Mouse (Mus musculus) adrenal gland, adult 18-20 months (tissue): ENCODE measurements at regions not wholly inside any gene's neighbourhood (a gene's known extent, or its start where the extent isn't known, plus 50 kb on each side); places are given as distances from the start of the nearest gene placed in this dataset.

Experiments used
- DNase-seq, 2 experiments: peaks; one replicate each; pipeline ENCODE4 v3.0.0; 2021 to 2022; ENCODE audit warnings: low spot score in 2 of 2

- no peak for DNase-seq
Observed at GRCm38 (mm10) chr10:96308713-96309445, 172.5 kb downstream of the Gm5426 start.

- DNase-seq = no peak
Observed at GRCm38 (mm10) chr10:96309766-96310165, 173.4 kb downstream of the Gm5426 start.

- no peak for DNase-seq
Observed at GRCm38 (mm10) chr10:96325297-96325696, 188.9 kb downstream of the Gm5426 start.

DNA sequence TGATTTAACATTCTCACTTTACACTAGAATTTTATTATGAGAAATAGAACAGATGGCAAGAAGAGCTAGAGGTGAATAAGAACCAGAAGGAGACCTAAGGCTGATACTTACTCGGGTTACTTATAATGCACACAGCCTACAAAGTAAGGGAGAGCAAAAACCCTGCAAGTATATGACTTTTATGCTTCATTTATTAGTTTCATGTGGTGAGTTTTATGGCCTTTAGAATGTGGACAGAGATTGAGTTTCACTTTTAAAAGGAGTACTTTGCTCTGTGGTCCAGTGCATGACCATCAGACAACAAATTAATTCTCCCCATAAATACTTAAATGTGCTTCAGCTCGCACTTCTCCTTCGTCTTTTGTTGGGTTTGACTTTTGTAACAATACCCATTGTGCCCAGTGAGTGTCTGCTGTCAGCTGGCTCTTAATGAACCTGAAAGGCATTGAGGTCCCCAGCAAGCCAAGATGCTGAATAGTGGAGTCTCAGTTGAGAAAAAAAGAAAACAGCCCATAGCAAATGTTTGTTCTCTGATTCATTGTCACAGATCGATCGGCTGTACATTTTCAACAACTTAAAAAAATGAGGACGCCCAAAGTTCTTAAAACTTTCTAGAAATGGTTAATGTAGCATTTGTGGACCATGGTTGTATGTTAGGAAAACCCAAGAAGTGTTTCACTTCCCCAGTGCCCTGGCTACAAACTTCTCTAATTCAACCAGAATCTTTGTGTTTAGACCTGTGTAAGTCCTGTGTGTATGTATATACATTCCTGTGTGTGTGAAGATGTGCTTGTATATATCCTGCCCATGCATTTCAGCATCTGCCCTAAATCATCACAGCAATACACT is 194.5 kb downstream of the Gm5426 start:
- no peak for DNase-seq

GRCm38 (mm10) chr10:96332731-96333201 is 196.4 kb downstream of the Gm5426 start:
- peak; percentile 51 to 55 for DNase-seq

GRCm38 (mm10) chr10:96333224-96333623 is 196.8 kb downstream of the Gm5426 start:
- no peak for DNase-seq

- no peak for DNase-seq
Observed at GRCm38 (mm10) chr10:96336271-96336670, 199.9 kb downstream of the Gm5426 start.

GRCm38 (mm10) chr10:96337088-96337666 is 200.8 kb downstream of the Gm5426 start:
- DNase-seq = no peak

- no peak for DNase-seq
Observed at GRCm38 (mm10) chr10:96337797-96338608, 201.6 kb downstream of the Gm5426 start.

DNA sequence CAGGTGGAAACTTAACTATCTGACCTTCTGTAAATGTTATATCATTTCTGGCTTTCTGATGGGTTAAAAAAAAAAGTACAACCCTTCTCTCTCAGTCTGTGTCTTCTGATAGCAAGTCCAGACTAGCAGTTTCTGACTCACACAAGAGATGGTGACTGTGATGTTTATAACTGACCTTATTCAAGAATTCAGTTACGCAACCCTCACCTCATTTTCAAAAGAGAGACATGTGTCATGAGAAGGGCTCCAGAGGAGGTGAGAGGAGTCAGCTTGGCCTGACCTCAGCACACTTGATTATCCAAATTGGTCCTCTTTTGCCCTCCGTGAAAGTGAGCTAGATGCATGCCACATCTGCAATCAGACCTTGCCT is 202.2 kb downstream of the Gm5426 start:
- DNase-seq = no peak

GRCm38 (mm10) chr10:96342476-96342875 is 206.1 kb downstream of the Gm5426 start:
- no peak for DNase-seq

DNA sequence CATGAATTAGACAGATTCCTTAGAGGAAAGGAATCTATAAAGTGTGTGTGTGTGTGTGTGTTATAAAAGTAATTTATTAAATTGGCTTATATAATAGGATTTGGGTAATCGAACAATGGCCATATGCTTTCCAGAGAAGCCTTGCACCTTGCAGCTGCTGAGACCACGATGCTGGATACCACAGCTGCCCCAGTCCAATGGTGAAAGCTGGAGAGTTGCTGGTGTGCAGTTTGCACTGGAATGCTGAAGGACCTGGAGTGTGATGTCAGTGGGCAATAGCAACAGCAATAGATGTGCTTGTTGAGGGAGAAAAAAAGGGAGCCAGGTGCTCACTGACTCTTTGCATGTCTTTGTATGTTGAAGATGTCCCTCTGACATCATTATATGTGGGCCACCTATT is 207.3 kb downstream of the Gm5426 start:
- no peak for DNase-seq

DNA sequence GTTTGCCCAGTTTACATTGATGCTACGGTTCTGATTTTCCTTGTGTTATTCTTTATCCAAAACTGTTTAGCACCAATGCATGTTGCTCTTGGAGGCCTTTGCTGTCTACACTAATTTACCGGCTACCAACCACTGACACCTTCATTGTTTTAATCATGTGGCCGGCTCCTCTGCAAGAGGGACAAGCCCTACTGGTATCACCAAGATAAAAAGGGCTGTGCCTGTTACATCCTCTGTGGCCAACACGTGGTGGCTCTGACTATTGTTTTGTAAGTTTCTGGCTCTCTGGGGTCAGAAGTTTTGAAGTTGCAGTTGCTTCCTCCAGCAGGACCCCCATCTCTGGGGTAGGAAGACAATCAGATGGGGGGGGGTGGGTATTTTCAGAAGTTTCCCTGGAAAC is 214.3 kb downstream of the Gm5426 start:
- DNase-seq = no peak

GRCm38 (mm10) chr10:96351320-96351719 is 214.9 kb downstream of the Gm5426 start:
- no peak for DNase-seq

- no peak for DNase-seq
Observed at GRCm38 (mm10) chr10:96356980-96357624, 220.7 kb downstream of the Gm5426 start.

DNA sequence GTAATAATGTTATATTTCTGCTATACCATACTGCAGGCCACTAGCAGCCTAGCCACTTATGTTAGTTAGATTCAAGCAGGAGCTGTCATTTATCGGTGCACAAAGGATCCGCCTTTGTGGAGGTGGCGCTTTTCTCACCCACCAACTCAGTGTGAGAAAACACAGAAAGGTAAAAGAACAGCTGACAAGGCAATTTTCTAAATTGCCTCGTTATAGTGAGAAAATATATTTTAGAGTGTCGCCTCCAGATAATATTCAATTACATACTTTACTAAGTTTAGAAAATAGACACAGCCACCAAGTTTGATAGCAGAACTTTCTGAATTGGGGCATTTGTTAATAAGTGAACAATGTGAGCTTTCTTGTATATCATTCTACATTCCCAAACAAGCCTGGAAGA is 221.2 kb downstream of the Gm5426 start:
- DNase-seq = no peak

DNA sequence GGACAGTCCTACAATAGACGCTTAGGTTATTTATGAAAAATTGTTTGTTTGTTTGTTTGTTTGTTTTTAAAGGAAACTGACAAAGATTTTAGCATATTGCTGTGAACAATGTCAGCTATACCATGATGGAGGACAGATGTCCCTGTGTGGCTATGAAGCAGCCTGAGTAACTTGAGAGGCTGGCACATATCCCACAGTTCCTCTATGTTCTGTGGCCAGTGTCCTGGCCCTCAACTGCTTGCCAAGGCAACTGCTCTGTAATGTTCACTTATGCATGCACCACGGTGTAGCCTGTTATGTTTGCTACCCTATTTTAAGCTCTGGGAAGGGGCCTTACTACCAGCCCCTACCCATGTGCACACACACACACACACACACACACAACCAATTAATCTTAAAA is 222.6 kb downstream of the Gm5426 start:
- DNase-seq = no peak

GRCm38 (mm10) chr10:96362211-96362610 is 225.8 kb downstream of the Gm5426 start:
- no peak for DNase-seq

- DNase-seq = no peak
Observed at GRCm38 (mm10) chr10:96363867-96364266, 227.5 kb downstream of the Gm5426 start.

DNA sequence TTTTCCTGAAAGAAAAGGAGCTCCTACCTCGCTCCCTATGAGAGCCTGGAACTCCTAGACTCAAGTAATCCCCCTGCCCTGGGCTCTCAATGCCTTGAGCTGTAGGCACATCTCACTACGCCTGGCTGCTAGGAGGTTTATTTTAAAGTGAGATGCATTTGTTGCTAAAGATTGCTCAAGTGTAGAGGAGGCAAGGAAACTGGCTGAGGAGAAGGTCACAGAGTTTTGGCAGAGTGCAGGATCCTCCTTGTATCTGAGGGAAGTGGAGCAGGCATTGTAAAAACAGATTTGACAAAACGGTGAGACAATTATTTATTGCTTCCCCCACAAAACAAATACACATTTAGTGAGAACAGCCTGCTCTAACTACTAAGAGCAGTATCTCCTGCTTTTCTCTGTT is 228.7 kb downstream of the Gm5426 start:
- DNase-seq = no peak

GRCm38 (mm10) chr10:96366871-96367270 is 230.5 kb downstream of the Gm5426 start:
- no peak for DNase-seq
